Mouse (Mus musculus): ENCODE results near the gene Tmem87a.

Tmem87a gene

GRCm38 (mm10) chr2:120366501-120366900 lies 37.4 kb downstream of the Tmem87a start:
- DNase-seq (ENCODE audit: low spot score): no peak

DNA sequence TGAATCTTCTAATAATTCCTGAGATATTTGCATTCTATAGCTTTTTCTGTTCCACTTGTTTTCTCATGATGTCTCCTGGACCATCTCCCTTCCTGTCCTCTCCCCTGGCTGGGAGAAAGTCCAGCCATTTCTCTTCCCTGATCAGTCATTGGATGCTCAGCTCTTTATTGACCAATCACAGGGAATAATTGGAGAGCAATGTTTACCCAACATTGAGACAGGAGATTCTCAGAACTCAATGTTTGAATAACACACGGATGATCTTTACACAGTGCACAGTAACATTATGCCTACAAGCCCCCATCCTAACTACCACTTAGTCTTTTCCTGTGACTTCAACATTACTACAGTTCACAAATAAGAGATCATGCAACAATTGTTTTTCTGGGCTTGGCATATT lies 43.5 kb downstream of the Tmem87a start:
- no peak for DNase-seq (ENCODE audit: low spot score)

DNA sequence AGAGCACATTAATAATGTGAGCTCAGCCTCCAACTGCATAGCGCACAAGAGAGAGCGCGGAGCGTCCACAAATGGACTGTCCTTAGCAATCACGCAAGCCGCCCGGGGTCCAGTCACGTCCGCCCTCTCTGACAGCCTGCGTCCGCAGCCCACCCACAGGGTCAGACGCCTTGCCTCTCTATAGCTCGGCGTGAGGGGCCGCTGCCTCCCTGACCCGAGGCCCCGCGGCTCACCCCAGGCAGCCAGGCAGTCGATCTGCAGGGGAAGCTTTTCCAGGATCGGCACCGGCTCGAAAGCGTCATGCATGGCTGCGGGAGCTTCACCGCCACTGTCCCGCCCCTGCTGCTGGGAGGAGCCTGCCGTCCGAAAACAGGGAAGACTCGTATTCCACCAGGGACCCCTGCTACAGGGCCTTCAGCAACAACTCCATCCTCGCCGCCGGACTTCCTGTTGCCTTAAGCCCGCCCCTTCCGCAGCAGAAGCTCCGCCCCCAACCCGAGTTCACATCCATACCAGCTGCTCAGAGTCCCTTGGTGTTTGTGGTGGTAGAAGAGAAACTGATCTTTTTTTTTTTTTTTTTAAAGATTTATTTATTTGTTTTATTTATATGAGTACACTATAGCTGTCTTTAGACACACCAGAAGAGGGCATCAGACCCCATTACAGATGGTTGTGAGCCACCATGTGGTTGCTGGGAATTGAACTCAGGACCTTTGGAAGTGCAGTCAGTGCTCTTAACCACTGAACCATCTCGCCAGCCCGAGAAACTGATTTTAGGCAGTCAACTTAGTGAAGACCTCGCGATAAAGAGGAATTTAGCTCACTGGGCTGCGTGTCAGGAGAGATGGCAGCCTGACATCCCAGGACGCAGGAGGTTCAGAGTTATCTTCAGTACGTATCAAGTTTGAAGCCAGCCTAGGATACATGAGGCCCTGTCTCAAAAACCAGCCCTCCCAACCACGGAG lies 50.9 kb downstream of the Tmem87a start, which contains the start of gene Vps39:
Gene Vps39 (minus strand): TSS at position 456 of the 965 bp plus-strand sequence.
- DNase-seq (ENCODE audit: low spot score): peak; percentile 90

DNA sequence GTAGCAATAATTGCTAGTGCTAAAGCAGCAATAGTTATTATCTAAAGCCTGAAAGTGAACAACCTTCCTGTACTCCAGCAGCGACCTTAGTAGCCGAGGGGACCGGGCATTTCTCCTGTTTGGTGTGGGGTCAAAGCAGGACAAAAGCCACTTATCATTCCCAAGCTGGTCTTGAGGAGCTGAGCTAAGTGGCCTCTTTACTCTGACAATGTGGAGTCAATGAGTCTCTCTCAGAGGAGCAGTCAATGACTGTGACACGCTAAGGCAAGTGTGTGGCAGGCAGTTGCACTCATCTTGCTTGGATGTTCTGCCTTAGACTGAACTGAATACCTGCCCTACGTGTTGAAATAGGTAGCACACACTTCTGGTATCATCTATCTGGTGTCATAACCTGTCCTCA lies 52.6 kb downstream of the Tmem87a start:
- no peak for DNase-seq (ENCODE audit: low spot score)

DNA sequence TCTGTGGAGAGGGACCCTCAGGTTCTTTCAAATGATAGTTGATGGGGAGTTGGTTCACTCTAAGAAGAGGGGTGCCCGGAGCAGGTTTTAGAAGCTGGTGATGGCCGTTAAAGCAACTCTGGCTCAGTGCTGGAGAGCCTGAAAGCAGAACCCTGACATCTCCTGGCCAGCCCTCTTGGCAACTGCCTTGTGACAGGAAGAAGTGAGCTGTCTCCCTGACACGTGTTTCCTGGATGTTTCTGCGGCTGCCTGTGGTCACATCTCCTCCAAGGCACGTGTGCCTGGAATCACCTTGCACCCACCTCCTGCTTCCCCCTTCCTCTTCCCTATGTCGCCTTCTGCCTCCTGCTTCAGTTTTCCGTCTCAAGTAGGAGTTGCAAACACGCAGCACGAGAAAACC lies 55.8 kb downstream of the Tmem87a start:
- no peak for DNase-seq (ENCODE audit: low spot score)

GRCm38 (mm10) chr2:120341741-120342140 lies 62.2 kb downstream of the Tmem87a start:
- DNase-seq (ENCODE audit: low spot score): no peak

DNA sequence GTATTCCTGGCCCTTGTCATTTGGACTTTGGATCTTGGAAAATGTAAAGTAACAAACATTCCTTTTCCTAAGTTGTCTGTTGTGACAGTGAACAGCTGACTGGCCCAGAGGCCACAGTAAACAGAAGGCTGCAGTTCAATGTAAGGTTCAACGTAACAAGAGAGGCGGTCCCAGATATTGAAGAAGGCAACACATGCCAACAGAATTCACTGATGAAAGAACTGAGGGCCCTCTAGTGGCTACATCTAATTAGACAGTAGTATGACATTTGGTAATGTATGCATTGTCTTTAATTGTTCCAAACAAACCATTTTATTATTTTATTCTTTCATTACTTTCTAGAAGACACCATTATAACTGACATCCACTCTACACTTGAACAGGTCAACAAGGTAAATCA lies 66.0 kb downstream of the Tmem87a start:
- DNase-seq (ENCODE audit: low spot score): no peak

DNA sequence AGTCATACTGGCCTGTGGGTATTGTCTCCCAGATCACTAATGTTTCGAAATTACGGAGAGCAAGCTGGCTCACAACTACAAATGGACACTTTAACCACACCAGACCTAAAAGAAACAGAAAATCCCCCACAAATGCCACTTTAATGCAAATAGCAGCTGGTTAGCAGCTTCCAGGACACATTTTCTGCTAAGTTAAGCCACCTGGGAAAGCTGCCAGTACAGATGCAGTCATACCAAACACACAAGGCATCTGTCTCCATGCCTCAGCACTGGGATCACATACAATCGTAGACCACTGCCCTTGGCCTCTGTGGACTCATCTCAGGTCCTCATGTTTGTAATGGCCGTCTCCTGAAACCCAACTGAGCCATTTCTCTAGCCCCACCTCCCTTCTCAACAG lies 72.3 kb downstream of the Tmem87a start:
- DNase-seq (ENCODE audit: low spot score): no peak

GRCm38 (mm10) chr2:120315077-120315476 lies 88.8 kb downstream of the Tmem87a start:
- peak; percentile 49 for DNase-seq (ENCODE audit: low spot score)

GRCm38 (mm10) chr2:120314487-120314886 lies 89.4 kb downstream of the Tmem87a start:
- no peak for DNase-seq (ENCODE audit: low spot score)

DNA sequence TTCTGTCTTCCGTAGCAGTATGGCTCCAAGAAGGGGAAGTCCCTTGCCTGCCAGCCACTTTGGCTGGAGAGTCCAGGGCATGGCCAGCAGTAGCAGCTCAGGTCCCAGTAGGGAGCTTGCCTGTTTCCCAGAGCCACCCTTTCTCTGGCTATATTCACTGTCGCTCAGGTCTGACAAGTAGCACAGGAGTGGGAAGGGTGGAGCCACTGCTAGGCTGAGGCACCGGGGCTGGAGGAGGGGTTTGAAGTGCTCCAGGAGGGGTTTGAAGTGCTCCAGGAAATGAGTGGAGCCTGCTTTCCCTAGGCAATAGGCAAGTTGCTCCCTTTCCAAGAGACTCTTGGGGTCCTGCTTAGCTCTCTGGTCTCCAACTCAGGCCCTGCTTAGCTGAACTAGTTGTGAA lies 89.9 kb downstream of the Tmem87a start, which contains the start of gene Pla2g4f:
Gene Pla2g4f (minus strand): TSS at position 190 of the 400 bp plus-strand sequence.
- DNase-seq (ENCODE audit: low spot score): peak; percentile 20

GRCm38 (mm10) chr2:120312276-120312825 lies 91.6 kb downstream of the Tmem87a start:
- DNase-seq (ENCODE audit: low spot score): peak; percentile 18

All from urinary bladder, postnatal 14 days (tissue).